Mouse (Mus musculus): Measurements from ENCODE around the gene Hes1. TPM values are rescaled to one million over a fixed set of nuclear protein-coding genes. Genes with fewer than 3 reads are reported as not detected.

Hes1 gene
- total RNA-seq, 1 experiment = 17.5 TPM

DNA sequence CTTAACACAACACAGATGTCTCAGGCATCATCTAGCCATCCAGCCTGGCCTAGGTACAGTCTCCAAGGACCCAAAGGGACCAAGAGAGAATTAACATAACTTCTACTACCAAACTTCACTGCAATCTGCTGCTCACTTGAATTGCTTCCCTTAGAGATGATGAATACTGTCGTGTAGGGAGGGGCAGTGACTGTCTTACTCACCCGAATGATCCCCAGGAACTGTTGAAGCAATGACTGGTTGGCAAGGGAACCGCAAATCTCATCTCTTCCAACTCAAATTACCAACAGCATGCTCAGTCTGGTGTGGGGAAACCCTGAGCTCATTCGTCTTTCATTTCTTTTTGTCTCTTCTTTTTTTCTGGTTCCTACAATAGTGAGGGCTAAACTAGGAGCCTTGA, 21.3 kb upstream of the Hes1 start:
- H3K36me3 ChIP-seq (ENCODE audit: control insufficient read depth, insufficient read depth, low read length, poor library complexity, severe bottlenecking) = no peaks in the 10 kb centered on the region
- no peaks in the 10 kb centered on the region for H3K9me3 ChIP-seq (ENCODE audit: control insufficient read depth, insufficient read depth, low read depth, low read length)
- no peak overlapping the region for H3K4me3 ChIP-seq (ENCODE audit: insufficient read depth in 1 of 2, low read depth in 1 of 2, low read length in 2 of 2, poor library complexity in 1 of 2, severe bottlenecking in 1 of 2)
- in situ Hi-C loops (cut with MboI; ENCODE audit: low sequenced_read_pairs in 2 of 2, unreplicated experiment in 2 of 2) = no loop called here
- no peak overlapping the region for H3K27ac ChIP-seq (ENCODE audit: insufficient read depth, low read depth, low read length, poor library complexity, severe bottlenecking)
- no peak overlapping the region for H3K9ac ChIP-seq (ENCODE audit: insufficient read depth, low read depth, low read length, poor library complexity, severe bottlenecking)
- TF ChIP-seq MAFK (IDR thresholded peaks at IDR 0.05; ENCODE audit: insufficient read depth, low read depth, low read length) (no peak), ZNF384 (IDR thresholded peaks at IDR 0.05; ENCODE audit: low read depth, low read length) (no peak), HCFC1 (IDR thresholded peaks at IDR 0.05; ENCODE audit: borderline replicate concordance, insufficient read depth, low read length) (no peak), CHD2 (IDR thresholded peaks at IDR 0.05; ENCODE audit: low read depth, low read length) (no peak), ZC3H11A (IDR thresholded peaks at IDR 0.05; ENCODE audit: borderline replicate concordance, low read depth, low read length) (no peak)
- peaks cover 13 to 37% of the 10 kb centered on the region in 2 experiments for H3K4me1 ChIP-seq (ENCODE audit: control insufficient read depth in 2 of 2, insufficient read depth in 2 of 2, low read length in 2 of 2, poor library complexity in 1 of 2)
- DNase-seq (ENCODE audit: low read depth, low spot score) = no peak

DNA sequence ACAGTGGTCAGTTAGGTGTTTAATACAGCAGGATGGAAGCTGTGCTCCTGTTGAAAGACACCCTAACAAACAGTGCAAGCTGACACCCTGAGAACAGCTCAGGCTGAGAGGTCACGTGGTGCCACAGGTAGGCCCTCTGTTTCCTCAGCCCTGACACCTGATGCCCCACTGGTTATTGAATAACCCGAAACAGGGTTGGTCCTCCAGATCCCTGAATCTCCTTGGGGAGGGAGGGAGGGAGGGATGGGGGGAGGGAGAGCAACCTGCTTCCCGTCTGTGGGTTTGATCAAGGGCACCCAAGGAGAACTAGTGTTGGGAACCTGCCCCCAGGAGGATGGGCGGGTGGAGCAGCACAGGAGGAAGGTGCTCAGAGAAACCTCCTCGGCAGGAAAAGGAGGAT, 18.6 kb upstream of the Hes1 start:
- no peak for TF ChIP-seq HCFC1 (IDR thresholded peaks at IDR 0.05; ENCODE audit: borderline replicate concordance, insufficient read depth, low read length)
- no peak for TF ChIP-seq MAFK (IDR thresholded peaks at IDR 0.05; ENCODE audit: insufficient read depth, low read depth, low read length)
- no peak for TF ChIP-seq ZC3H11A (IDR thresholded peaks at IDR 0.05; ENCODE audit: borderline replicate concordance, low read depth, low read length)
- TF ChIP-seq CHD2 (IDR thresholded peaks at IDR 0.05; ENCODE audit: low read depth, low read length) = no peak
- no peak for TF ChIP-seq ZNF384 (IDR thresholded peaks at IDR 0.05; ENCODE audit: low read depth, low read length)
- no peak overlapping the region for H3K9ac ChIP-seq (ENCODE audit: insufficient read depth, low read depth, low read length, poor library complexity, severe bottlenecking)
- peaks cover 15 to 25% of the 10 kb centered on the region in 2 experiments for H3K4me1 ChIP-seq (ENCODE audit: control insufficient read depth in 2 of 2, insufficient read depth in 2 of 2, low read length in 2 of 2, poor library complexity in 1 of 2)
- no peak for DNase-seq (ENCODE audit: low read depth, low spot score)
- in situ Hi-C loops (cut with MboI; ENCODE audit: low sequenced_read_pairs in 2 of 2, unreplicated experiment in 2 of 2) = no loop called here
- no peaks in the 10 kb centered on the region for H3K9me3 ChIP-seq (ENCODE audit: control insufficient read depth, insufficient read depth, low read depth, low read length)
- no peak overlapping the region for H3K4me3 ChIP-seq (ENCODE audit: insufficient read depth in 1 of 2, low read depth in 1 of 2, low read length in 2 of 2, poor library complexity in 1 of 2, severe bottlenecking in 1 of 2)
- H3K36me3 ChIP-seq (ENCODE audit: control insufficient read depth, insufficient read depth, low read length, poor library complexity, severe bottlenecking) = no peaks in the 10 kb centered on the region
- H3K27ac ChIP-seq (ENCODE audit: insufficient read depth, low read depth, low read length, poor library complexity, severe bottlenecking) = no peak overlapping the region

DNA sequence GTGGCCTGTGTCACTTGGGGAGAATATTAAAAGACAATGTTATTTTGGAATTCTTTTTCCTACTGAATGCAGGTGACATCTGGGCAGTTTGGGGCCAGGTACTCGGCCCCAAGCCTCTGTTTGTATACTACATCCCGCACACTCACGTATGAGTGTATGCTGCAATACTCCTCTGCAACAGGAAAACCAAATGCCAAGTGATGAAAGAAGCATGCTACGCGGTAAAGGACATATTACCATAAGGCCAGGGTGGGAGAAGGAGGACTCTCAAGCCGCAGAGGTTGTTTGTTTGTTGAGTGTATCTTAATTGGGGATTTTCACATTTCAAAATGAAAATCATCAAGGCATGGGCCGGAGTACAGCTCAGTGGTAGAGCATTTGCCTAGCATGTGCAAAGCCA, 17.2 kb upstream of the Hes1 start:
- in situ Hi-C loops (cut with MboI; ENCODE audit: low sequenced_read_pairs in 2 of 2, unreplicated experiment in 2 of 2) = no loop called here
- TF ChIP-seq HCFC1 (IDR thresholded peaks at IDR 0.05; ENCODE audit: borderline replicate concordance, insufficient read depth, low read length) (no peak), ZNF384 (IDR thresholded peaks at IDR 0.05; ENCODE audit: low read depth, low read length) (no peak), MAFK (IDR thresholded peaks at IDR 0.05; ENCODE audit: insufficient read depth, low read depth, low read length) (no peak), ZC3H11A (IDR thresholded peaks at IDR 0.05; ENCODE audit: borderline replicate concordance, low read depth, low read length) (no peak), CHD2 (IDR thresholded peaks at IDR 0.05; ENCODE audit: low read depth, low read length) (no peak)
- DNase-seq (ENCODE audit: low read depth, low spot score) = no peak
- no peak overlapping the region for H3K9ac ChIP-seq (ENCODE audit: insufficient read depth, low read depth, low read length, poor library complexity, severe bottlenecking)
- no peaks in the 10 kb centered on the region for H3K36me3 ChIP-seq (ENCODE audit: control insufficient read depth, insufficient read depth, low read length, poor library complexity, severe bottlenecking)
- no peaks in the 10 kb centered on the region for H3K9me3 ChIP-seq (ENCODE audit: control insufficient read depth, insufficient read depth, low read depth, low read length)
- 0 out of 4 replicates have a peak overlapping the region, but pooled peaks of 1 of the 2 experiments have one; percentile 6 for H3K4me3 ChIP-seq (ENCODE audit: insufficient read depth in 1 of 2, low read depth in 1 of 2, low read length in 2 of 2, poor library complexity in 1 of 2, severe bottlenecking in 1 of 2)
- no peak overlapping the region for H3K27ac ChIP-seq (ENCODE audit: insufficient read depth, low read depth, low read length, poor library complexity, severe bottlenecking)
- H3K4me1 ChIP-seq (ENCODE audit: control insufficient read depth in 2 of 2, insufficient read depth in 2 of 2, low read length in 2 of 2, poor library complexity in 1 of 2) = peaks cover 15 to 26% of the 10 kb centered on the region in 2 experiments

DNA sequence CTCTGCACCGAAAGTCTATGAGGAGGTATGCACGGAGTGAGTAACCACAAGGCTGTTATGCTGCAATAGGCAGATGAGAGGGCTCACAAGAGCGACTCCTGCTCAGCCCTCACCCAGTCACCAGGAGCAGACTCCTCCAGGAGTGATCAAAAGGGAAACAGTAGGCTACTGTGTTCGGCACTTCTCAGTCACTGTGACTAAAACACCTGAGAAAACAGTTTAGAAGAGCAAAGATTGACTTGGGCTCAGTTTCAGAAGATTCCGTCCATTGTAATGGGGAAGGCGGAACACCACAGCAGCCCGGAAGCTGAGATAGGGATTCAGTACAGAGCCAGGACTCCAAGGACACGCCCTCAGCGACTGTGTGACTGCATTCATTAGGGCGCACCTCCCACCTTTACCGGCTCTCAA, 16.8 kb upstream of the Hes1 start:
- TF ChIP-seq CHD2 (IDR thresholded peaks at IDR 0.05; ENCODE audit: low read depth, low read length) (no peak), MAFK (IDR thresholded peaks at IDR 0.05; ENCODE audit: insufficient read depth, low read depth, low read length) (no peak)
- no peak for DNase-seq (ENCODE audit: low read depth, low spot score)
- peak overlapping the region in 1 of 2 experiments; percentile 6; a peak in 1 of 4 replicates for H3K4me3 ChIP-seq (ENCODE audit: insufficient read depth in 1 of 2, low read depth in 1 of 2, low read length in 2 of 2, poor library complexity in 1 of 2, severe bottlenecking in 1 of 2)
- H3K9me3 ChIP-seq (ENCODE audit: control insufficient read depth, insufficient read depth, low read depth, low read length) = no peaks in the 10 kb centered on the region
- H3K27ac ChIP-seq (ENCODE audit: insufficient read depth, low read depth, low read length, poor library complexity, severe bottlenecking) = no peak overlapping the region
- H3K36me3 ChIP-seq (ENCODE audit: control insufficient read depth, insufficient read depth, low read length, poor library complexity, severe bottlenecking) = no peaks in the 10 kb centered on the region
- peaks cover 15 to 26% of the 10 kb centered on the region in 2 experiments for H3K4me1 ChIP-seq (ENCODE audit: control insufficient read depth in 2 of 2, insufficient read depth in 2 of 2, low read length in 2 of 2, poor library complexity in 1 of 2)
- no peak overlapping the region for H3K9ac ChIP-seq (ENCODE audit: insufficient read depth, low read depth, low read length, poor library complexity, severe bottlenecking)
- in situ Hi-C loops (cut with MboI; ENCODE audit: low sequenced_read_pairs in 2 of 2, unreplicated experiment in 2 of 2) = no loop called here
